Mouse (Mus musculus) G1E (cell line): ENCODE data around the gene Schip1.

ENCODE experiments used
- CTCF ChIP-seq: IDR thresholded peaks from 2 replicates; pipeline ENCODE4 v1.5.1; 2012; ENCODE audit warnings: low read depth, low read length, inconsistent platforms, mixed read lengths
- POLR2AphosphoS5 ChIP-seq: IDR thresholded peaks from 2 replicates; pipeline ENCODE4 v1.6.1; 2012; ENCODE audit warnings: low read depth, low read length, inconsistent platforms; ENCODE audit not compliant: insufficient replicate concordance
- TAL1 ChIP-seq: conservative IDR thresholded peaks from 2 replicates; pipeline ENCODE4 v1.6.1; 2012; ENCODE audit warnings: low read depth, low read length, inconsistent platforms, mixed read lengths

DNA sequence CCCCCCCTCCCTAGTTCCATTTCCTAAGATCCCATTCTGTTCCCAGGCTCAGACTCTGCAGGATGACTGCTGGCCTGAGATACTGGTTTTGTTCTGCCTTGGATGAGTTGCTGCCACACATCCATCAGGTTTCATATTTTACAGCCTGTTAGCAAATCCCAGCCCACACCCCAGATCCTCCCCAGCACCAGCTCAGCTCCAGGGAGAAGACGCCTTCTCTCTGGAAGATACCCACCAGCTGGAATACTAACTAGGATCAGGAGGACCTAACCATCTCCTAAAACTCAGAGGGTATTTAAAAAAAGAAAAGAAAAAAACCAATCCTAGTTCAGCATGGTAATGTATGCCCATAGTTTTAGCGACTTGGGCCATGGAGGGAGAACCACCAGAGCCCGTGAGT is 585.6 kb downstream of the Schip1 start:
- no peak for TF ChIP-seq POLR2AphosphoS5
- no peak for TF ChIP-seq CTCF
- TF ChIP-seq TAL1: no peak
